Mouse (Mus musculus): ENCODE data around the gene Tnni2.

GRCm38 (mm10) chr7:142454706-142455105 is 13.1 kb downstream of the Tnni2 start:
- TF ChIP-seq CTCF (IDR thresholded peaks at IDR 0.05; ENCODE audit: low read depth) = no peak
- no peak for TF ChIP-seq EP300 (IDR thresholded peaks at IDR 0.05; ENCODE audit: low read depth)

Measured in liver, embryonic 14.5 days (tissue).